Mouse (Mus musculus) hindbrain, embryonic 16.5 days (tissue): ENCODE data around the gene Uggt1. TPM values are rescaled to one million over a fixed set of nuclear protein-coding genes. Genes with fewer than 3 reads are reported as not detected.

ENCODE experiments used
- ATAC-seq: fragments of 200-750 bp; cut with Nextera tagmentation; 2 replicates; pipeline ENCODE4 v1.8.0; 2017; ENCODE audit warnings: moderate TSS enrichment, moderate library complexity
- H3K27ac ChIP-seq: fragments of 300-500 bp; sonication (generic); 2 replicates; pipeline ENCODE4 v1.5.1; 2014; ENCODE audit warnings: low read depth, mild to moderate bottlenecking, control low read depth, low read length, moderate library complexity
- H3K27me3 ChIP-seq: fragments of 300-500 bp; sonication (generic); replicated peaks from 2 replicates; pipeline ENCODE4 v1.6.1; 2014; ENCODE audit warnings: low read length; ENCODE audit not compliant: control insufficient read depth, insufficient read depth
- H3K36me3 ChIP-seq: fragments of 300-500 bp; sonication (generic); 2 replicates; pipeline ENCODE4 v1.6.1; 2014; ENCODE audit warnings: mild to moderate bottlenecking, low read length, moderate library complexity, mixed read lengths; ENCODE audit not compliant: control insufficient read depth, insufficient read depth
- H3K4me1 ChIP-seq: fragments of 300-500 bp; sonication (generic); 2 replicates; pipeline ENCODE4 v1.6.1; 2014; ENCODE audit warnings: low read depth, low read length; ENCODE audit not compliant: control insufficient read depth, insufficient read depth
- H3K4me2 ChIP-seq: fragments of 300-500 bp; sonication (generic); 2 replicates; pipeline ENCODE4 v1.6.1; 2014; ENCODE audit warnings: mild to moderate bottlenecking, low read length, control low read depth, moderate library complexity
- H3K4me3 ChIP-seq: fragments of 300-500 bp; sonication (generic); 2 replicates; pipeline ENCODE4 v1.5.1; 2014; ENCODE audit warnings: mild to moderate bottlenecking, low read length, control low read depth, moderate library complexity
- H3K9ac ChIP-seq: fragments of 300-500 bp; sonication (generic); 2 replicates; pipeline ENCODE4 v1.6.1; 2014; ENCODE audit warnings: low read depth, mild to moderate bottlenecking, control low read depth, low read length, moderate library complexity
- H3K9me3 ChIP-seq: fragments of 300-500 bp; sonication (generic); 2 replicates; pipeline ENCODE4 v1.6.1; 2014; ENCODE audit warnings: mild to moderate bottlenecking, low read length, moderate library complexity; ENCODE audit not compliant: control insufficient read depth
- WGBS: fragments of 180-500 bp; shearing (Covaris S2); extraction: QIAGEN DNeasy Blood & Tissue Kit; methylation state at CpG from one replicate; pipeline ENCODE4 v1.1.7; 2014; 5-methylcytosine and 5-hydroxymethylcytosine counted together
- polyA plus RNA-seq: library from polyadenylated mRNA; unstranded; fragments of >200 nt; fragmentation: Nextera tagmentation; extraction: Ambion mirVana; gene quantifications from 2 replicates; pipeline ENCODE4 v1.2.1, GENCODE M21; 2015

Gene Uggt1
- polyA plus RNA-seq, 1 experiment from 2014 or later = 40.2 TPM

- no peak overlapping the region for H3K4me2 ChIP-seq
- no peaks in the 10 kb centered on the region for H3K27me3 ChIP-seq
- H3K4me1 ChIP-seq = no peaks in the 10 kb centered on the region
- no peak for ATAC-seq
- no peak overlapping the region for H3K27ac ChIP-seq
- H3K4me3 ChIP-seq = no peak overlapping the region
- H3K9me3 ChIP-seq = no peaks in the 10 kb centered on the region
- no peak overlapping the region for H3K9ac ChIP-seq
- WGBS = 88% methylated on average over 4 of the region's 4 CpGs
- no peaks in the 10 kb centered on the region for H3K36me3 ChIP-seq
Observed at GRCm38 (mm10) chr1:36119426-36119825, 125.1 kb downstream of the Uggt1 start.

DNA sequence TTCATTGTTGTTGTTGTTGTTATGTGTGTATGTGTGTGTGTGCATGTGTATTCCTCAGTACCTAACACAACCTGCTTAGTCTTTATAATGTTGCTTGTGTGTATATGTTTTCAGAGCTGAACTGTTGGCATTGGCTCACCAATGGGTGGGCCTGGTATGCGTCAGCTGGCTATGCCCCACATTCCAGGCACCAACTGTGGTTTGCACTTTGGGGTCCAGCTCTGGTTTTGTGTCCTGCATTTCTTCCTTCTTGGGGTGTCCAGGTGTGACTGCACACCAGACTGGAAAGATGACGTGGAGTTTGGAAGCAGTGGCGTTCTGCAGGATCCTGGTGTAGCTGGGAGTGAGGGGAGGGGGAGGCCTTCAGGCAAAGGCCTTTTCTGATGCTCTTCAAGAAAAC is 125.6 kb downstream of the Uggt1 start:
- Histone ChIP-seq H3K9ac (no peak overlapping the region), H3K9me3 (no peaks in the 10 kb centered on the region), H3K27me3 (no peaks in the 10 kb centered on the region), H3K4me3 (no peak overlapping the region), H3K4me1 (no peaks in the 10 kb centered on the region), H3K4me2 (no peak overlapping the region), H3K36me3 (no peaks in the 10 kb centered on the region), H3K27ac (no peak overlapping the region)
- ATAC-seq = no peak
- 90% methylated on average over 3 of the region's 3 CpGs for WGBS

DNA sequence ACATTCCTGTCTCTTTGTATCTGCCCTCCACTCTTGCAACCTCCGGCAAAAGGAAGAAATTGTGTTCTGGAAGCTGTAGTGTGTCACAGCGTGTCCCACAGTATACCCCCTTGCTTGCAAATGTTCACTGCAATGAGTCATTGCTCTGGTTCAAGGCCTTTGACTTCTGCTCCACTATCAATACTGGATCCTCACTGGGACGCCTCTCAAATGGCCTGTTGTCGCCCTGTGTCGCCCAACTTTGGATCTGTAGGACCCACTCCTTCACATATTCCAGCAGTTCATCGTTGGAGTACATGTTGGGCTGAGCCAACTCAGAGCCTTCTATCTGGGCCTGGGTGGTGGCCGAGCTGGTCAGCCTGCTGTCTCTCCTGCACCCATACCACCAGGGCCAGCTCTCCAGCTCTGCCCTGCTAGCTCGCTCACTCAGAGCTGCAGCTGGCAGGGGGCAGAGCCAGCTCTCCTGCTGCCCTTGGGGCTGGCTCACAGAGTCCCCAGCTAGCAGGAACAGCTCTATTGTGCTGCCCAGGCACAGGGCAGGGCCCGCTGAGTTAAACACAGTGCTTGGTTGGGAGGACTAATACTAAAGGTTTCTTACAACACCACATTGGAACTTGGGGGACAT is 126.3 kb downstream of the Uggt1 start:
- H3K27ac ChIP-seq = no peak overlapping the region
- H3K27me3 ChIP-seq = no peaks in the 10 kb centered on the region
- no peak overlapping the region for H3K4me2 ChIP-seq
- 86% methylated on average over 9 of the region's 9 CpGs for WGBS
- no peaks in the 10 kb centered on the region for H3K9me3 ChIP-seq
- no peak overlapping the region for H3K4me3 ChIP-seq
- no peaks in the 10 kb centered on the region for H3K36me3 ChIP-seq
- no peak for ATAC-seq
- H3K4me1 ChIP-seq = no peaks in the 10 kb centered on the region
- H3K9ac ChIP-seq = no peak overlapping the region

DNA sequence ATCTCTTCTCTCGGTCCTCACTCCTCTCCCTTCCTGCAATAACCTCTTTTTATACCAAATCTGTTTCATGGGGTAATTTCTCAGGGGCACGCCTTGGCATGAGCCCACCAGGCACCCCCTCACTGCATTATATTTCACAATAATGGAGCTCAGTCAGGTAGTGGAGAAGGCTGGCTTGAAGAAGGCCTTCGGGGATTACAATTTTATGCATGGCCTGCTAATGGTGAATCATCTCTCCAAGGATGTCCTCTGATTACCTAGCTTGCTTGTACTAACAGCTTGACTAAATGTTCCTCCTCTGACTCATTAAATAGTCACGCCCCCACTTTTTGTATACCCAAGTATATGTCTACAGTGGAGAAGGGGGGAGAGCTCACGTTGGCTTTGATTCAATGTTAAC is 128.0 kb downstream of the Uggt1 start:
- no peaks in the 10 kb centered on the region for H3K4me1 ChIP-seq
- no peak for ATAC-seq
- 81% methylated on average over 5 of the region's 5 CpGs for WGBS
- no peak overlapping the region for H3K4me3 ChIP-seq
- H3K36me3 ChIP-seq = no peaks in the 10 kb centered on the region
- H3K9ac ChIP-seq = no peak overlapping the region
- H3K27me3 ChIP-seq = no peaks in the 10 kb centered on the region
- H3K27ac ChIP-seq = no peak overlapping the region
- no peak overlapping the region for H3K4me2 ChIP-seq
- H3K9me3 ChIP-seq = no peaks in the 10 kb centered on the region

DNA sequence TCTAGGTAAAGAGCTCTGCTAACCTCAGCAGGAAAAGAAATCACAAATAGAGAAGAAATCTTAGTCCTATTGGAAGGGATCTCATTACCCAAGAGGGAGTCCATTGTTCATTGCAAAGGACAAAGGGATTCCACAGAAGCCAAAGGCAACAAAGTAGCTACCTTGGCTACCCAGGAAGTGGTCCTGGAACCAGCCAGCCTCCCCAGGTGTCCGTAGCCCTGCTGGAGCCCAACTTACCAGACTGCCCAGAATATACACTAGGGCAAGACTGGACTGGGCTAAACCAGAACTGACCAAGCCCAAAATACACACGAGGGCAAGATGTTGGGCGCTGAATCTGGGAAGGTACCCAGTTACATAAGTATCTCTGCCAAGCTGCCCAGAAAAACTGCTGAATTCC is 129.7 kb downstream of the Uggt1 start:
- no peak for ATAC-seq
- WGBS = 76% methylated on average over 3 of the region's 3 CpGs
- no peaks in the 10 kb centered on the region for H3K27me3 ChIP-seq
- H3K4me2 ChIP-seq = no peak overlapping the region
- H3K4me3 ChIP-seq = no peak overlapping the region
- H3K9me3 ChIP-seq = no peaks in the 10 kb centered on the region
- H3K36me3 ChIP-seq = no peaks in the 10 kb centered on the region
- no peak overlapping the region for H3K9ac ChIP-seq
- no peak overlapping the region for H3K27ac ChIP-seq
- no peaks in the 10 kb centered on the region for H3K4me1 ChIP-seq

DNA sequence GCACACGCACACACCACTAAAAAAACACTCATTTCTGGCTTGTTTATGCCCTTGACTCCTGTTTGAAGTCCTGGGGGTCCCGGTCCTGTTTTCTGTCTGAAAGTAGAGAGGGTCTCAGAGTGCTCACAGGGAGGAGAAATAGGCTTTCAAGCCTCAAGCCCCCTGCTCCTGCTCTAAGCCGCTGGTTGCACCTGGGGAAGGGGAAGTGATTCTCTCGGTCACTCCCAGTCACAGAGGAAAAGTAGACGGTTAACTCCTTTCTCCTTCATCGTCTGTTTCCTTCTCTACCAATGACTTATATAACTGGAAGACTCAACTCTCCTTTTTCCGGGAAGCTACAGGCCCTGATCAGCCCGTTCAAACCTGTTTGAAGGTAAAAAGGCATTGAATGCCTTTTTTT is 130.8 kb downstream of the Uggt1 start:
- 90% methylated on average over 8 of the region's 8 CpGs for WGBS
- H3K9me3 ChIP-seq = no peaks in the 10 kb centered on the region
- H3K27me3 ChIP-seq = no peaks in the 10 kb centered on the region
- H3K27ac ChIP-seq = no peak overlapping the region
- H3K9ac ChIP-seq = no peak overlapping the region
- no peaks in the 10 kb centered on the region for H3K4me1 ChIP-seq
- no peak for ATAC-seq
- no peak overlapping the region for H3K4me2 ChIP-seq
- H3K4me3 ChIP-seq = no peak overlapping the region
- no peaks in the 10 kb centered on the region for H3K36me3 ChIP-seq

DNA sequence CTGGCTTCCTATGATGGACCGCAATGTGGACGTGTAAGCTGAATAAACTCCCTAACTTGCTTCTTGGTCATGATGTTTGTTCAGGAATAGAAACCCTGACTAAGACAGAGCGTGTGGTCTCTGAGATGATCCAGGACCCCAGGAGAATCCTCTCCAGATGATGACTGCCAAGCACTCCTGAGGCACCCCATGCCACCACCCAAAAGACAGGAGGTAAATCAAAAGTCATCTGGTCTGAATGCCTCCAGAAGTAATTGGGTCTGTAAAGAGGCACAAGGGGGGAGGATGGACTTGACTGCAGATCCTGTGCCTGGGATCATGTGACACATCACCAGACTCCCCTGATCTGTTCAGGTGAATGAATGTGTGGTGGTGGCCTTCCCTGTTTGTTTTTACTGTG is 131.9 kb downstream of the Uggt1 start:
- Histone ChIP-seq H3K9ac (no peak overlapping the region), H3K9me3 (no peaks in the 10 kb centered on the region), H3K4me1 (no peaks in the 10 kb centered on the region), H3K4me2 (no peak overlapping the region), H3K27me3 (no peaks in the 10 kb centered on the region), H3K27ac (no peak overlapping the region), H3K36me3 (no peaks in the 10 kb centered on the region), H3K4me3 (no peak overlapping the region)
- ATAC-seq = no peak
- WGBS = 91% methylated on average over 3 of the region's 3 CpGs

- Histone ChIP-seq H3K4me3 (no peak overlapping the region), H3K4me2 (no peak overlapping the region), H3K27me3 (no peaks in the 10 kb centered on the region), H3K9ac (no peak overlapping the region), H3K9me3 (no peaks in the 10 kb centered on the region), H3K27ac (no peak overlapping the region), H3K36me3 (peaks cover 12% of the 10 kb centered on the region), H3K4me1 (no peaks in the 10 kb centered on the region)
- ATAC-seq = no peak
- 75% methylated on average over 4 of the region's 4 CpGs for WGBS
Observed at GRCm38 (mm10) chr1:36109987-36110386, 134.5 kb downstream of the Uggt1 start.

GRCm38 (mm10) chr1:36105917-36106706 is 138.4 kb downstream of the Uggt1 start:
- Histone ChIP-seq H3K4me2 (no peak overlapping the region), H3K27ac (no peak overlapping the region), H3K9me3 (0 out of 2 replicates have a peak, but pooled peaks cover 3% of the 10 kb centered on the region), H3K9ac (no peak overlapping the region), H3K4me1 (no peaks in the 10 kb centered on the region), H3K27me3 (no peaks in the 10 kb centered on the region), H3K4me3 (no peak overlapping the region), H3K36me3 (peaks cover 26% of the 10 kb centered on the region)
- no peak for ATAC-seq
- WGBS = 85% methylated on average over 11 of the region's 11 CpGs
